Mouse (Mus musculus) small intestine, adult 2 months (tissue): ENCODE measurements around the gene Rapgef2.

Source experiments
- CTCF ChIP-seq: fragments of 200-500 bp; IDR thresholded peaks from 2 replicates; pipeline ENCODE4 v1.5.1; 2012; ENCODE audit warnings: low read depth, mild to moderate bottlenecking, control low read depth, inconsistent platforms, low read length, moderate library complexity, mixed read lengths; ENCODE audit not compliant: insufficient replicate concordance, insufficient read length; ENCODE audit errors: extremely low read depth
- POLR2A ChIP-seq: fragments of 200-500 bp; IDR thresholded peaks from 2 replicates; pipeline ENCODE4 v1.6.1; 2012; ENCODE audit warnings: low read depth, mild to moderate bottlenecking, control low read depth, inconsistent platforms, low read length, moderate library complexity

DNA sequence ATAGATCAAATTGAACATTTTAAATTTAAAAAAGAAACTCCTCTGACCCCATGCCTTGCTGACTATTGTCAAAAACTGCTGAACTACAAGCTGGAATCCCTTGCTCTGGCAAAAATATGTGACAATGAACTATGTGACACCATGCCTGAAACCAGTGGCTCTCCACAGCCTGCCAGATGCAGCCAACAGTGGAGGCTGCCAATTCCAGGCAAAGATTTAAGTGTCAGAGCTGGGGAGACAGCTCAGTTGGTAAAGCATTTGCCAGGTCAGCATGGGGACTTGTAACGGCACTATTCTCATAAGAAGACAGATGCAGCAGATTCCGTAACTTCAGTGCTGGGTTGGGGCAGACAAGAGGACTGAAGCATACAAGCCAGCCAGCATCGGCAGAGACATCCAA lies 95.9 kb downstream of the Rapgef2 start:
- TF ChIP-seq CTCF (no peak), POLR2A (no peak)
